Mouse (Mus musculus) forelimb bud, embryonic 11.5 days (tissue): ENCODE data around the gene Timd4.

Experiments
- DNase-seq: peaks from one replicate; pipeline ENCODE4 v3.0.0-alpha.2; 2012; ENCODE audit warnings: low read depth, low spot score

The Timd4 gene

DNA sequence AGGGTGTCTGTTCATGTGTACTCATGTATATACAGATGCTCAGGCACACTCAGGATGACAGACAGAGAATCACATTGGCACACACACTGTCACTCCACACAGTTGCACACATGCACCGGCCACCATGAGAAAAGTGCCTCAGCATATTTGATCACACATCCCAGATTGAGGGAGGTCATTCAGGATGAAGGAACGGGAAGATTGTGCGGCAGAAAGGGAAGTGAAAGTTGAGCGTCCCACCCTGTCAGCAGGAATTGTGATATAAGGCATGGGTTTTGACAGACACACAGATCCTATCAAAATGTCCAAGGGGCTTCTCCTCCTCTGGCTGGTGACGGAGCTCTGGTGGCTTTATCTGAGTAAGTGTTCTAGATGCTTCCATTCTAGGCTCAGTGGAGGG, at the start of gene Timd4:
Gene Timd4, plus strand, starts transcription at position 290 of the 400 bp plus-strand sequence.
- DNase-seq = no peak

GRCm38 (mm10) chr11:46776879-46777278, 33.7 kb upstream of the Timd4 start:
- DNase-seq = no peak

DNA sequence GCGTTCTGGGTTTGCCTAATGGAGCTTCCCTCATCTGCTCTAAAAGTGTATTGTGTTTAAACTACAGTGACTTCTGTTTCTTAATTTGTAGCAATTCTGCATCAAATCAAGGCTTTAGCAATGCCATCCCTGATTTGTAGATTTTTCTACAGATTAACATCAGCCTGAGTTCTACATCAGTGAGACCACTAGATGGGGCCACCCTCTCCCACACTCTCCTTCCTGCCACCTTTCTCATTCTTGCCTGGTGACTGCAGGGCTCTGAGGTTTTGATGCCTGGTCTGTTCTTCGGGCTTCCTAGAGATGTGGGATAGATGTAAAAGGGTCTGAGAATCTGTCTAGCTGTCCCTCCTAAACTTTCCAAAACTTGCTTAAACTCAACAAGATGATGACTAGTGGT, 30.8 kb upstream of the Timd4 start:
- no peak for DNase-seq

DNA sequence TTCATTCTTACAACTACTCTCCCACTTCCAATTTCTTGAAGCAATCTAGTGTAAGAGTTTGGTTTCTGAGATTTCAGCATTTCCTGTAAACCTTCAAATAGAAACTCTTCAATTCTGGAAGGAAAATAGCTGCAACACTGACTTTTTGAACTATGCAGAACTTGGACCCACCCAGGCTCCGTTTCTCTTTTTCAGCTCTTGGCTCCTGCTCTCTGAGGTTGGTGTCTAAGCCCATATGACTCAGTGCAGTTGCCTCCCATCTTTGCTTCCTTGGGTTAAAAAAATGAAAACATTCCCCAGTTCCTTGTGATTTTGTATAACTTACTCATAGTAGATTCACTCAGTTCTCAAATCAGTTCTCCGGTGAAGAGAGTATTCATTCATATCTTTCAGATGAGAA, 6.2 kb upstream of the Timd4 start:
- no peak for DNase-seq

- no peak for DNase-seq
These were observed 7.1 kb downstream of the Timd4 start for GRCm38 (mm10) chr11:46817692-46818091.

DNA sequence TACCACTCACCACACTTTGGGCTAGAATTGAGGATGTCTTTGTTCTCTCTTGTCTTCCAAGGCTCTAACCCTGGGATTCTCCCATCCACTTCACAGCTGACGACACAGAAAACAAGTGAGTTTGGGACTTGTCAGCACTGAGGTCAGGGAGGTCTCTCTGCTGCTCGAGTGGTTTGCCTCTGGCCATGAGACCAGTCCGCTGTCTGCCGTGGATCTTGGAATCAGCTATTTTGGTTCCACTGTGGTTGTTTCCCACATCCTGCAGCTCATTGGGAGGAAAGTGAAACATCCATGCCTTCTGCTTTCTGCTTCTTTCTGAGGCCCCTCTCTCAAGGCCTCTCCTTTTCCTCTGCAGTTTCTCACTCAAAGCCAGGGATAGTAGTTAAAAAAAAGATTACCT, 9.3 kb downstream of the Timd4 start:
- DNase-seq = no peak

DNA sequence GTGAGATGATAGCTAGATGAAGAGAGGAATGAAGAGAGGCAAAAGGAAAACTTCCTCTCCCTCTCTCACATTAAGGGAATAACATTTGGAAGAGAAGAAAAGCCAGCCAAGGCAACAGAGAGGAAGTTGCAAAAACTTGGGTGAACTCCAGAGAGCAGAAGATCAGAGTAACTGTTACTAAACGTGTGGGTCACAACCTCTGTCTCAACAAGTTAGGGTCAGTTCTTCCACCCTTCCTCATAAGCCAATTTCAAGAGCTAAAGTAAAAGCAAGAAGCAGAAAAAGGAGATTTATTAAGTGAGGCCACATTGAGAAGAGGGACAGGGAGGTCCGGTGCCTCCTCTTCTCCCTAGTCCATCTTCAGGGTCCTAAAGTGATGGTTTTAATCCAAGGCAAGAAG, 19.7 kb downstream of the Timd4 start:
- DNase-seq = no peak

DNA sequence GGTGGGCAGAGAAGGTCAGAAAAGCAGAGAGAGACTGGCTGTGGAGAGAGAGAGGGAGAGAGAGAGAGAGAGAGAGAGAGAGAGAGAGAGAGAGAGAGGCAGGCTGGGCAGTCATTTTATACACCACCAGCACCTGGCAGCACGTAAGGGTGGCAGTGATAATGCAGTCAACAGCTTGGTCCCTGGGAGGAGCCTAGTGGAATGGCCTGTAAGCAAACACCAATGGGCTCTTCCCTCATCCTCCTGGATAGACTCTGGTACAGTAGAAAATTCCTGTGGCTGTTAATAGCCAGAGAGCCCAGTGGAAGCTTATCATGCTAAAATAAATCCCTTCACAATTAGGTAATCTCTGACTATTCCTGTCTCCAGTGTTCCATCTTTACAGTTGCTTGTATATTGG, 24.5 kb downstream of the Timd4 start:
- DNase-seq = no peak

- DNase-seq = no peak
These were observed 31.6 kb downstream of the Timd4 start for GRCm38 (mm10) chr11:46842015-46842726.

DNA sequence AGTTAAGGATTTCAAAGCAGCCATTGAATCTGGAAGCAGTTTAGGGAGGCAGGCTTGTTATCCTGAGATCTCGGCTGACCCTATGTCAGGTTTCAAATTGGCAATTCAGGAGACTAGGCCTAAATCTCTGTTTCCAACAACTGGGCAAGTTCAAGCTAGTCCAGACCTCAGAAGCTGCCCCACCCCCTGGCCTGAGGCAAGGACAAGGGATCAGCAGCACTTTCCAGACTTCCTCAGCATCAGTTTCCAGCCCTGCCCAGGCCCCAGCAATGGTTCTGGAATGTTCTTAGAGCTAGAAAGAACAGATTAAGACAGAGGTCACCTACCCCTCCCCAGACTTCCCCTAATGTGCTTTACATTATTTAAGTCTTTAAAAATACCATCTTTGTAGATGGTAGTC, 36.1 kb downstream of the Timd4 start:
- peak; percentile 32 for DNase-seq

DNA sequence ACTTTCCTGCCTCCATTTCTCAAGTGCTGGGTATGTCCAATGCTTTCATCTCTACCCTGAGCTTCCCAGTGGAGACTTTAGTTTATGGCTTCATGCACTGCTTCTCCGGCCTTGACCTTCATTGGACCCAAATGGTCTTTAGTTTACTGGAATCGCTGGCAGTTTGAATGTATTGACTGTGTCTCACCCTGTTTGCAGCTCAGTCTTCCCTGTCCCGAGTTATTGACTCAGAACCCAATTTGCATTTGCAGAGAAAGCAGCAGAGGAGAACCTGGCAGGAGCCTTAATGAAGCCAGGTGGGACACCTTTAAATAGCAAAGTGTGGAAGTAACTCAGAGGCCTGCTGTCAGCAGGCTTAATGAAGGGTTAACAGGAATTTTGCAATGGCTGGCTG, 37.2 kb downstream of the Timd4 start:
- peak; percentile 26 for DNase-seq

- peak; percentile 57 for DNase-seq
These were observed 37.8 kb downstream of the Timd4 start for GRCm38 (mm10) chr11:46848221-46848971.

- peak; percentile 21 for DNase-seq
These were observed 54.2 kb downstream of the Timd4 start for GRCm38 (mm10) chr11:46864809-46865208.

DNA sequence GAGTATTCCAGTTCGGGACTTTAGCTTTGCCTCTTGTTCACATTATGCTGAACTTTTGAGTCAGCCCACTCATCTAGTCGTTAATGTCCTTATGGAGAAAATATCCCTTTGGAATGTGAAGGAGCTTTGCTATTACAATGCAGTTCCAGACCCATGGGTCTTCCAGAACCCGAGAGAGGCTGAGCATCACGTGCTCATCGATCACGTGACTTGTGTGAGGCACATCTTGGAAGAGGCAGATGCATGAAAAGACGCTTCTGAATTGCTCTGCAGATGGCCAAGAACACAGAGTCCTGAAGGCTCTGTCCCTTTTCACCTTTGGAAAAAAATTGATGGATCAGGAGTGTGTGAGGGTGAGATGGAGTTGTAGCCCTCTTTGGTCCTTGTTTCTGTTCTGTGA, 58.0 kb downstream of the Timd4 start:
- no peak for DNase-seq

- DNase-seq = no peak
These were observed 65.2 kb downstream of the Timd4 start for GRCm38 (mm10) chr11:46875774-46876173.

- no peak for DNase-seq
These were observed 71.9 kb downstream of the Timd4 start for GRCm38 (mm10) chr11:46882456-46882855.

GRCm38 (mm10) chr11:46889093-46889492, 78.5 kb downstream of the Timd4 start:
- DNase-seq = no peak
